Mouse (Mus musculus): ENCODE data around the gene Shc2.
A peak's percentile ranks its signal among the peaks of the same experiment; 100 is the strongest.

The Shc2 gene

GRCm38 (mm10) chr10:79581501-79581900 lies 56.2 kb downstream of the Shc2 start:
- no peak for DNase-seq (ENCODE audit: low read depth, low spot score)

DNA sequence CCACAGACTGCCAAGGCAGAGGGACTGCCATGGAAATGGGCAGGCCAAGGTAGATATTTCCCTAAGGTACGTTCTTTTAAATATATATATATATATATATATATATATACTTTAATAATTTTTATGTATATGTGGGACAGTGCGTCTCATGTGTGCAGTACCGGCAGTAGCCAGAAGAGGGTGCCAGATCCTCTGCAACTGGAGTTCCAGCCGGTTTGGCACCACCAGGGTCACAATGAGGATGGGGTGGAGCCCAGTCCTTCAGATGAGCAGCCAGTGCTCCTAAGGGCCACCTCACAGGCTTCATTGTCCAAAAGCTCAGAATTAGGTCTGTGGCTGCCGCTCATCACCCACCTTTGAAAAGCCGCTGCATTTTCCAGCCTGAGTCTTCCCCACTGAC lies 56.9 kb downstream of the Shc2 start:
- DNase-seq (ENCODE audit: low read depth, low spot score) = peak; percentile 30

- DNase-seq (ENCODE audit: low read depth, low spot score) = no peak
These were observed 57.4 kb downstream of the Shc2 start for GRCm38 (mm10) chr10:79580356-79580755.

- DNase-seq (ENCODE audit: low read depth, low spot score) = no peak
These were observed 57.9 kb downstream of the Shc2 start for GRCm38 (mm10) chr10:79579781-79580180.

DNA sequence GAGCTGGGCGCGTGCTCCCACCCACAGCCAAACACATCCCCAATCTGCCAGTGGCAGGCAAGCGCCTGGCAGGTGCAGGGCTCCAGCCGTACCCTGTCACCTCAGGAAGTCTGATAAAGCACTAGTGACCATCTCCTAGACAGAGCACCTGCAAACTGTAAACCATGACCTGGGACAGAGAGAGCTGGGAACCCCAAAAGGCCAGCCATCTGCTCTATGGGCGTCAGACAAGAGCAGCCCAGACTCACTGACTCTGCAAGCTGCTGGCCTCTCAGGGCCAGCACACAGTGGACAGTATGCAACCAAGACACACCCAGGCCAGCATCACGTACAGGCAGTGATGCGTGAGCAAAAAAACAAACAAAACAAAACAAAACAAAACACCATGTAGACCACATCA lies 58.8 kb downstream of the Shc2 start:
- no peak for DNase-seq (ENCODE audit: low read depth, low spot score)

DNA sequence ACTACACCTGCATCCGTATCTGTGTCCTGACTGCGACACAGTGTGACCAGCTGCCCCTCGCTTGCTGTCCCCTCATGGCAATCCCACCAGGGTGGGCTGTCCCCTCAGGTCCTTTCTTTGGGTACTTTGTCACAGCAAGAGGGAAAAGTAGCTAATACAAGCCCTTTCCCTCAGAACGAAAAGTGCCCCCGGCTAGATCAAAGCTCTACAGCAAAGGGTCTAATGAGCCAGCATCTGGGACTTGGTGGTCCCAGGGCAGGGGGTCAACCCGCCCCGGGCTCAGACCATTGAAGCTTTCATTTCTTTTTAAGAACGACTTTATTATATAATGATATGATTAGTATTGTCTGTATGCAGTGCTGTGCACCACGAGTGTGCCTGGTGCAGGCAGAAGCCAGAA lies 59.4 kb downstream of the Shc2 start:
- no peak for DNase-seq (ENCODE audit: low read depth, low spot score)

GRCm38 (mm10) chr10:79577376-79577775 lies 60.3 kb downstream of the Shc2 start:
- no peak for DNase-seq (ENCODE audit: low read depth, low spot score)

GRCm38 (mm10) chr10:79575754-79576153 lies 62.0 kb downstream of the Shc2 start:
- no peak for DNase-seq (ENCODE audit: low read depth, low spot score)

DNA sequence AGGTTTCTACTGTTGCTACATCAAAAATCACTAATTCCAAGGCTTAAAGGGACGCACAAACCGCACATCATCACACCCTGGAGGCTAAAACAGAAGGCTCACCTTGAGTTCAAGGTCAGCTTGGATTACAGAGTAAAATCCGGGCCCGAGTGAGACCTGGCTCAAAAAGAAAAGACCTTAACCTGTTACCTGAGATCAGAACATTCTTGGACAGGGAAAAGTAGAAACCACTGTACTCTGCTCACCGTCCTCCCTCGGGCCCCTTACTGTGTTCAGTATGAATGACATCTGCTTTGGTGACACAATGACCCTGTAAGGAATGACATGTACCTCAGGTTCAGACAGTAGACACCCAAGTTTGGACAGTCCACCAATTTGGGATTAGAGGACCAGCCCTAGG lies 62.9 kb downstream of the Shc2 start:
- DNase-seq (ENCODE audit: low read depth, low spot score) = no peak

DNA sequence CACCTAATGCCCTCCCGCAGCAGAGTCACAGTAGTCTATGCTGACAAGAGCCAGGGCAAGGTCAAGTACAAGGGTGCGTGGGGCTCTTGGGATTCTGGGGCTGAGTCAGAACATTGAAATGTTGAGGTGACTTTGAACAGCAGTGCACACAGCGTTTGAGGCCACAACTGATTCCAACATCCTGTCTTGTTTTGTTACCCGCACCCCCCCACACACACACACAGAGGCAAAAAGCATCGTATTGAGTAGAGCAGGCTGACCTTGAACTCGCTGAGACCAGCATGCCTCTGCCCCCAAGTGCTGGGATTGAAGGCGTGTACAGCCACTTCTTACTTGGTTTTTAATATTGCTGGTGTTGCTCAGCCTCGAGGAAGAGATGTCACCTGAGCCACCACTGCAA lies 63.4 kb downstream of the Shc2 start:
- no peak for DNase-seq (ENCODE audit: low read depth, low spot score)

DNA sequence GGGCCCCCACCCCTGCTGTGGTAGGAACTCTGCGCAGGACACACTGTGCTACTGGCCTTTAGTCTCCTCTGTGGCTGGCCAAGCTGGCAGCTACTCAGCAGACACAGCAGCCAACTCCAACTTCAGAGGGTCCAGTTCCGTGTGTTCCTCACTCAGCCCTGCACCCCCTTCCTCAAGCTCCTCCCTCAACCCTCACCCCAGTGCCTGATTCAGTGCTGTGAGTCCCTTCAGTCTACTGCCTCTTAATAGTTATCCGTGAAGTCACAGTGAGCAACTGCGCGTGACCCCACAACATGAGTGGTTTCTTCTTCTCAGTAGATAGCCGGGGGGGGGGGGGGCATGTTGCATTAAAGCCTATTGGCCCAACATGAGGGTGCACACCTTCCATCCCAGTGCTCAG lies 64.1 kb downstream of the Shc2 start:
- no peak for DNase-seq (ENCODE audit: low read depth, low spot score)

GRCm38 (mm10) chr10:79571314-79571713 lies 66.4 kb downstream of the Shc2 start:
- no peak for DNase-seq (ENCODE audit: low read depth, low spot score)

GRCm38 (mm10) chr10:79569921-79570320 lies 67.8 kb downstream of the Shc2 start:
- DNase-seq (ENCODE audit: low read depth, low spot score) = no peak

Data from retina, postnatal 7 days (tissue).